Mouse (Mus musculus): ENCODE data around the gene Pcdh15. TPM values are rescaled to one million over a fixed set of nuclear protein-coding genes. Genes with fewer than 3 reads are reported as not detected.

Pcdh15 gene
- polyA plus RNA-seq, 1 experiment, result 14.9 TPM

DNA sequence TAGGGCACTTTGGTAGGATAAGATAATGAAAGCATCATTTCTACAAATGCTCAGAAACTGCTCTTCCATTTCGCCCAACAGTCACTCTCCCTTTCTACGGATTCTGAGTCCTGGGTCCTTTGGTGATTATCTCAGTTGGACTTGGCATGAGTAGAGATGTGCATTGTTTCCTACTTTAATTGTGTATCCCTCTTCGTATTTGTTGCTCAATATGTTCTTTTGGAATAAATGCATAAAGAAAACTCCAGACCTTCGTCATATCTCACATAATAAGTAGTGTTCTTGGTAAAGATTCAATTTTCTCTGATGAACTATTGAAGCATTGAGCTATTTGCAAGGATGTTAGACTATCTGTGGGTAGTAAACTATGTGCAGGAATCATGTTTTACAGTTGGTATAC is 854.2 kb downstream of the Pcdh15 start:
- no peak overlapping the region for H3K27ac ChIP-seq (ENCODE audit: insufficient read depth, low read length)
- TF ChIP-seq POLR2A (IDR thresholded peaks at IDR 0.05; ENCODE audit: extremely low read depth, insufficient read depth, low read length) (no peak), CTCF (IDR thresholded peaks at IDR 0.05; ENCODE audit: extremely low read depth, insufficient read depth, low read length) (no peak)
- no peak overlapping the region for H3K4me3 ChIP-seq (ENCODE audit: insufficient read depth, low read length)
- H3K4me1 ChIP-seq (ENCODE audit: control insufficient read depth, insufficient read depth, low read length), result no peaks in the 10 kb centered on the region

DNA sequence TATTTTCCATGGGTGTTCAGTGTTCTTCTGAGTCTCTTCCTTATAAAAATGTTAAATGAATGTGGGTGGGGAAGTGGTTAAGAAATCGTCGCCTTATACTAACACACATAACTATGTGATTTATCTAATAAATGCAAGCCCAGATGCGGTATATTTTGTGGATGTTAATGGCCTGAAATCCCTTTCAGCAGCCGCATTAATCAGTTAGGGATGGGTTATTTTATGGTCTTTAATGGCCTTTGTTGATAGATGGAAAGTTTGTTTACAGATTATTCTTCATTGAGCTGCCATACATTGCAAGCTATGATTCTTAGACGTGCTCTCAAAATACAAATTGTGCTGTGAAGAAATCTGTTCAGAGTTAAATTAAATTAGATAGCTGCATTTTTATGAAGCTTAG is 884.9 kb downstream of the Pcdh15 start:
- no peak overlapping the region for H3K4me3 ChIP-seq (ENCODE audit: insufficient read depth, low read length)
- H3K4me1 ChIP-seq (ENCODE audit: control insufficient read depth, insufficient read depth, low read length), result no peaks in the 10 kb centered on the region
- TF ChIP-seq POLR2A (IDR thresholded peaks at IDR 0.05; ENCODE audit: extremely low read depth, insufficient read depth, low read length) (no peak), CTCF (IDR thresholded peaks at IDR 0.05; ENCODE audit: extremely low read depth, insufficient read depth, low read length) (no peak)
- H3K27ac ChIP-seq (ENCODE audit: insufficient read depth, low read length), result no peak overlapping the region

DNA sequence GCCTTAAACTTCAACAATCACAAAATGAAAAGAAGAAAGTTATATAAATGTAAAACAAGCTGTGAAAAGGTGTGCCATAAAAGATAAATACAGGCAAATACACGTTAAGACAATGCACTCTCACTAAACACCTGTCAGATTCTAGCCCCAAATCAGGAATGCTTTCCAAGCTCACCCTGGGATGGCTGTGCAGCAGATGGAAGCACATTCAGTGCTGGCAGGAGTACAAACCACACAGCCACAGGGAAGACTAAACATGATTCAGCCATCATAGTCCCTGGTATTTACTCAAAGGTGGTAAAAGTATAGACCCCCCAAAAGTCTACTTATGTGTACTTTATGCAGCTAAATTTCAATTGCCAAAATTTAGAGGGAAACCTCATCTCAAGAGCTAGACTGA is 909.7 kb downstream of the Pcdh15 start:
- H3K4me1 ChIP-seq (ENCODE audit: control insufficient read depth, insufficient read depth, low read length), result no peaks in the 10 kb centered on the region
- no peak overlapping the region for H3K4me3 ChIP-seq (ENCODE audit: insufficient read depth, low read length)
- H3K27ac ChIP-seq (ENCODE audit: insufficient read depth, low read length), result no peak overlapping the region
- TF ChIP-seq CTCF (IDR thresholded peaks at IDR 0.05; ENCODE audit: extremely low read depth, insufficient read depth, low read length) (no peak), POLR2A (IDR thresholded peaks at IDR 0.05; ENCODE audit: extremely low read depth, insufficient read depth, low read length) (no peak)

DNA sequence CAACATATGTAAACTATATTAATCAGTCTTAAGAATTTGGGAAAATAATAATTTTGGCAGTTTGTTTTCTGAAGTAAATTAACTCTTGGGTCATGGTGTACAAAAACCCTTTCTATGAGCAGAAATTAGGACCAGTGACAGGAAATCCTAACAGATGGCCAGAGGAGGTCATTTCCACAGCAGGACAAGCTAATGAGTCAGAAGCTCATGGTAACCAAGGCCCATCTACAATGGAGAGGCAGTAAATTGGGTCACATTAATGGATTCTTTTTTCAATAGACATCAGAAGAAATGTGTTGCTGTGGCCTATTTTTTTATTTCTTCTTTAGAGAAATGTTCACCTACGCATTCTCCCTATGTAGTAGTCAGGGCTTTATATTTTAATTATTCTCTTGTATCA is 923.9 kb downstream of the Pcdh15 start:
- Histone ChIP-seq H3K4me1 (ENCODE audit: control insufficient read depth, insufficient read depth, low read length) (no peaks in the 10 kb centered on the region), H3K4me3 (ENCODE audit: insufficient read depth, low read length) (no peak overlapping the region), H3K27ac (ENCODE audit: insufficient read depth, low read length) (no peak overlapping the region)
- TF ChIP-seq CTCF (IDR thresholded peaks at IDR 0.05; ENCODE audit: extremely low read depth, insufficient read depth, low read length), result no peak
- no peak for TF ChIP-seq POLR2A (IDR thresholded peaks at IDR 0.05; ENCODE audit: extremely low read depth, insufficient read depth, low read length)

DNA sequence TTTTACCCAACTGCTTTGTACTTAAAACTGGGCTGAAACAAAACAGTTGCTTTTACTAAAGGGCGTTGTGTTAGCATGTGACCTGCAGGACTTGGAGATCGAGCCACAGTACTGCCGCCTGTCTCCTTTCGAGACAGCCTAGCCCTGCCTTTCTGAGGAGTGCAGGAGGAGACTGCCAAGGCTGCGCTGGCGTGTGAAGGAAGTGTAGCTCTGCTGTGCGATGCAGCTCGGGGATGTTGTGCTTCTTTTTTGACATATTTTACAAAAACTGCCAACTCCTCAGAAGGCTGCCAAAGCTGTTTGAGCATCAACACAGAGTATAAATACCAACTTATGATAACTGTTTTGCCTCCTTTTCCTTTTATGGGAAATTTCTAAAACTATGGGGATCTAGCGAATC is 953.9 kb downstream of the Pcdh15 start:
- Histone ChIP-seq H3K4me1 (ENCODE audit: control insufficient read depth, insufficient read depth, low read length) (no peaks in the 10 kb centered on the region), H3K4me3 (ENCODE audit: insufficient read depth, low read length) (no peak overlapping the region), H3K27ac (ENCODE audit: insufficient read depth, low read length) (no peak overlapping the region)
- TF ChIP-seq CTCF (IDR thresholded peaks at IDR 0.05; ENCODE audit: extremely low read depth, insufficient read depth, low read length) (no peak), POLR2A (IDR thresholded peaks at IDR 0.05; ENCODE audit: extremely low read depth, insufficient read depth, low read length) (no peak)

DNA sequence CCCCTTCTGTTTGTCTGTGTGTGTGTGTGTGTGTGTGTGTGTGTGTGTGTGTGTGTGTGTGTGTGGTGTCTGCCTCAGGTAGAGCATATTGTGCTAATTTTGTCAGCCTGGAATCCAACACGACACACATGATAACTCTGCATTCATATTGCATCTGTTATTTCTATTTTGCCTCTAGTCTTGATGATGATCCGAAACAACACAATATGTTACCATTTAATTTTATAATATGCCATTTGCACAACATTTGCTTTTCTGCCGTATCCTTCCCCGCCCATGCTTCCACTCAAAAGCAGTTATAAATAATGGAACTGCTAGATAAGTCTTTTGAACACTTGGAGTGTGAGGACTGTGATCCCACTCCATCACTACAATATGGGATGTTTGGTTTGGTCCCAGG is 987.5 kb downstream of the Pcdh15 start:
- no peak overlapping the region for H3K4me3 ChIP-seq (ENCODE audit: insufficient read depth, low read length)
- H3K4me1 ChIP-seq (ENCODE audit: control insufficient read depth, insufficient read depth, low read length), result no peaks in the 10 kb centered on the region
- no peak overlapping the region for H3K27ac ChIP-seq (ENCODE audit: insufficient read depth, low read length)
- no peak for TF ChIP-seq CTCF (IDR thresholded peaks at IDR 0.05; ENCODE audit: extremely low read depth, insufficient read depth, low read length)

DNA sequence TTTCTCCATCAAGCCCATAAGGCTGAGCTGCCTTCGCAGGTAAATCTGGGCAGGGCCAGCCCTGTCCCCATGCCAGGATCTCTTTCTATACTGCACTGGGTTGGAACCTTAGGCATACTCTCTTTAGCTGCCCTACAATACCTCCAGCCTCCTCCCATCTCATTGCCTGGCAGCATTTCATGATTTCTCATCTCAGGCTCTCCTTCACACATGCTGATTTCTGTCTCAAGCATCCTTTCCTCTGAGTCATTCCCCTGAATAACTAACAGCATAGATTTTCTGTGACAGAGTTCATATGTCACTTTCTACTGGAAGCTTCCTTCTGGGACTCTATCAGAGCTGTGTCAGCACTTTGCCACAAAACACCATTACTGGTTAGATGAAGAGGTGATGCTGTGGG is 999.2 kb downstream of the Pcdh15 start:
- TF ChIP-seq POLR2A (IDR thresholded peaks at IDR 0.05; ENCODE audit: extremely low read depth, insufficient read depth, low read length) (no peak), CTCF (IDR thresholded peaks at IDR 0.05; ENCODE audit: extremely low read depth, insufficient read depth, low read length) (no peak)

DNA sequence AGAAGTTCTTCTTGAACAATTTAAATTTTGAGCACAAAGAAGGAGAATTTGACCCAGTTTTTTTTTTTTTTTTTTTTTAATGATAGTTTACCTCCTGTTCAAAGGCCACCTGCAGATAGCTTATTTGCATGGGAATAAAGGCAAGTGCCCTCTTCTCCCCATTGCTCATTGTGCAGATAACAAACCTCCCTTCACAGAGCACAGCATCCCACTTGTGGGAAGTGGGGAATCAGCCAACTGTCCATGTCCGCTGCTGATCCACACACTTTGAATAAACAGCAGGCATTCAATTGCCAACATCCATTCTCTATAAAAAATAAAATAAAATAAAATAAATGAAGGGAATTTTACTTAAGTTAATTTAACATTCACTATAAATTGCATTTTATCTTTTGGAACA is 1015.0 kb downstream of the Pcdh15 start:
- no peak for TF ChIP-seq POLR2A (IDR thresholded peaks at IDR 0.05; ENCODE audit: extremely low read depth, insufficient read depth, low read length)
- no peak for TF ChIP-seq CTCF (IDR thresholded peaks at IDR 0.05; ENCODE audit: extremely low read depth, insufficient read depth, low read length)
- H3K4me1 ChIP-seq (ENCODE audit: control insufficient read depth, insufficient read depth, low read length), result no peaks in the 10 kb centered on the region
- no peak overlapping the region for H3K4me3 ChIP-seq (ENCODE audit: insufficient read depth, low read length)
- H3K27ac ChIP-seq (ENCODE audit: insufficient read depth, low read length), result no peak overlapping the region

More for the DNA sequence above, 999.2 kb downstream of the Pcdh15 start:
- Histone ChIP-seq H3K27ac (ENCODE audit: insufficient read depth, low read length) (no peak overlapping the region), H3K4me3 (ENCODE audit: insufficient read depth, low read length) (no peak overlapping the region), H3K4me1 (ENCODE audit: control insufficient read depth, insufficient read depth, low read length) (no peaks in the 10 kb centered on the region)

DNA sequence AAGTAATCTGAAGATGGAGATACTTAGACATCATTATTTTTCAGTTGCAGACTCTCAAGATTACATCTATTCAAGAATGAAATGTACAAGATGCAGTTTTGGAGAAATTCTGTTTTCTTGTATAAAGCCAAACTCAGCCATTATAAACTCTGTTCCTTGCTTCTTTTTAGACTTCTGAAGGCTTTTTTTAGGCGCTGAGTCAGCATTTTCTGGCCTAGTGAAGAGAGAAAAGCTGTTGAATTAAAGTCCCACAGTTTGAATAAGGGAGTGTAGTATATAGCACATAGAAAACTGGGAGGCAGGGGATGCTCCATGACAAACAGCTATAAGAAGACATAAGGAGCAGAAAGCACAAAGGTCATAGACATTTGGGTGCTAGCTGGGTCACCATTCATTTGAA is 1017.7 kb downstream of the Pcdh15 start:
- H3K4me1 ChIP-seq (ENCODE audit: control insufficient read depth, insufficient read depth, low read length), result no peaks in the 10 kb centered on the region
- TF ChIP-seq CTCF (IDR thresholded peaks at IDR 0.05; ENCODE audit: extremely low read depth, insufficient read depth, low read length) (no peak), POLR2A (IDR thresholded peaks at IDR 0.05; ENCODE audit: extremely low read depth, insufficient read depth, low read length) (no peak)
- no peak overlapping the region for H3K4me3 ChIP-seq (ENCODE audit: insufficient read depth, low read length)
- no peak overlapping the region for H3K27ac ChIP-seq (ENCODE audit: insufficient read depth, low read length)

DNA sequence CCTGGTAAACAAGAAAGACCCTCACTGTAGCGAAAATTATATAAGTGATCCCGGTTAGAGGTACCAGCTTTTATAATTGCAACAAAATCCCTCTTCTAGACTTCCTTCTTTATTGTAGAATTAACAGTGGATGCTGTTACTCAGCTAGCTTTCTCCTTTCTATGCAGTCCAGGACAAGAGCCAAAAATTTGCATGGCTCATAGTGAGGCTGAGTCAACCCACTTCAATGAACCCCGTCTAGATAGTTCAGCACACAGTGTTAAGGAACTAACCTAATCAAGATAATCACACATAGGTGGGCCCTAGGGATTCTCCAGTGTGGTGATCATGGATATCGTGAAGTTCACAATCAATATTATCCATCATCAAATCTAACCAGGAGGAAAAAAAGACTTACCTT is 1024.3 kb downstream of the Pcdh15 start:
- no peak for TF ChIP-seq CTCF (IDR thresholded peaks at IDR 0.05; ENCODE audit: extremely low read depth, insufficient read depth, low read length)
- no peak for TF ChIP-seq POLR2A (IDR thresholded peaks at IDR 0.05; ENCODE audit: extremely low read depth, insufficient read depth, low read length)
- no peak overlapping the region for H3K27ac ChIP-seq (ENCODE audit: insufficient read depth, low read length)
- no peak overlapping the region for H3K4me3 ChIP-seq (ENCODE audit: insufficient read depth, low read length)
- H3K4me1 ChIP-seq (ENCODE audit: control insufficient read depth, insufficient read depth, low read length), result no peaks in the 10 kb centered on the region

DNA sequence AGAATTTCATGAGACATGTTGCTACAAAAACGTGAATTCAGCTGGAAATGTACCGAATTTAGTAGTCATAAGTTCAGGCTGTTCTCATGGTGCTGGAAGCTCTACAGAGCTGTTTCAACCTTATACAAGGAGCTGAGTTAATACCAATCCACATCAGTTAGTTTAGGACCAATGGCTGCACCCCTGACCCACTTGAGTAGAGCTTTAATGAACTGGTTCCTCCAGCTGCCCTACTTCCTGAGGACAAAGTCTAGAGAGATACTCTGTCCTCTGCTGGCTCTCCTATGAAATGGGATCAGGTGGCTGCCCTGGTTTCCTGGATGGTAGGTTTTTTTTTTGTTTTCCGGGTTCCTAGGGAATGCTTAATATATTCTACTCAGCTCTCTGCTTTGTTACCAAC is 1030.0 kb downstream of the Pcdh15 start:
- no peak overlapping the region for H3K4me3 ChIP-seq (ENCODE audit: insufficient read depth, low read length)
- no peak for TF ChIP-seq POLR2A (IDR thresholded peaks at IDR 0.05; ENCODE audit: extremely low read depth, insufficient read depth, low read length)
- no peak for TF ChIP-seq CTCF (IDR thresholded peaks at IDR 0.05; ENCODE audit: extremely low read depth, insufficient read depth, low read length)

More for the DNA sequence above, 1030.0 kb downstream of the Pcdh15 start:
- no peak overlapping the region for H3K27ac ChIP-seq (ENCODE audit: insufficient read depth, low read length)
- H3K4me1 ChIP-seq (ENCODE audit: control insufficient read depth, insufficient read depth, low read length), result no peaks in the 10 kb centered on the region
